Mouse (Mus musculus): ENCODE results near the gene Ryk.

DNA sequence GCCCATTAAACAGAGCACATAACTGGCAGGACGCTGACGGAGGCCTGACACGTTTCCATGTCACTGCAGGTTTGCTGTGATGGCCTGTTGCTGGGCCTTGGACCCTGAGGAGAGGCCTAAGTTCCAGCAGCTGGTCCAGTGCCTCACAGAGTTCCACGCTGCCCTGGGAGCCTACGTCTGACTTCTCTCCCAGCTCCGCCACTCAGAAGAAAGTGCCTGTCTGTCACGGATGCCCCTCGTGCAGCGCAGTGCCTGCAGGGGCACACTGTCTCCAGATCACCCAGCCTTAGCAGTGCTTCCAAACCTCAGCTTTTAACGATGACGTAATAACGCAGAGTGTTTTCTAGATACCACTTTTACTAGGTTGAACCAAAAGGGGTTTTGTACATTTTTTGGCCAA, 72.1 kb downstream of the Ryk start:
- TF ChIP-seq CTCF (IDR thresholded peaks at IDR 0.05; ENCODE audit: extremely low read depth, insufficient read depth, insufficient read length, insufficient replicate concordance) (no peak), POLR2A (IDR thresholded peaks at IDR 0.05; ENCODE audit: low read depth, low read length) (no peak)

All from spleen, adult 2 months (tissue).